11 mouse cellular contexts compared by ENCODE assay signal in genomic region chr2:69061313-69061712, GRCm38 (mm10).
DNase-seq lines count a peak whose midpoint lies in the region; ATAC-seq and TF ChIP-seq lines count a peak whose summit lies in the region.
"Had no signal": no experiment of that assay in that cellular context is flagged by ENCODE, and none has a peak within 500 bp of the region (broad histone marks: within the 10 kb centered on the region; RNA-seq: fewer than 3 reads in every experiment).

No protein-coding gene starts in this region.

- no peaks in the 10 kb centered on the region for H3K4me1 ChIP-seq in hindbrain, postnatal 0 days (ENCODE audit: insufficient read depth, low read length)
- no peaks in the 10 kb centered on the region for H3K4me1 ChIP-seq in hindbrain, embryonic 12.5 days
- H3K4me1 ChIP-seq in intestine, postnatal 0 days (replicated peaks; ENCODE audit: control insufficient read depth, insufficient read depth, low read length), result no peaks in the 10 kb centered on the region
- H3K4me1 ChIP-seq: limb, embryonic 15.5 days; neural tube, embryonic 13.5 days had no signal

- H3K9ac ChIP-seq in hindbrain, postnatal 0 days (replicated peaks; ENCODE audit: low read length), result no peak overlapping the region
- no peak overlapping the region for H3K9ac ChIP-seq in hindbrain, embryonic 12.5 days
- H3K9ac ChIP-seq in intestine, postnatal 0 days (ENCODE audit: low read depth, low read length), result no peak overlapping the region
- H3K9ac ChIP-seq: heart, embryonic 13.5 days; limb, embryonic 15.5 days; neural tube, embryonic 13.5 days had no signal

- DNase-seq in hindbrain, postnatal 0 days (ENCODE audit: low spot score), result peak; percentile 32
- DNase-seq in CD4-positive helper T cell, adult 2 months (ENCODE audit: low read depth, low spot score), result peak; percentile 37
- DNase-seq in R1 (ENCODE audit: low read depth, low spot score), result peak; percentile 72
- DNase-seq in right cerebral cortex, postnatal 14 days, result no peak
- DNase-seq in spleen, adult 12 weeks (ENCODE audit: low spot score), result no peak
- no peak for DNase-seq in adrenal gland, postnatal 25 days

- ATAC-seq in hindbrain, postnatal 0 days, result no peak
- no peak for ATAC-seq in hindbrain, embryonic 12.5 days (ENCODE audit: low FRiP score)
- no peak for ATAC-seq in intestine, postnatal 0 days

- H3K27me3 ChIP-seq in hindbrain, postnatal 0 days (ENCODE audit: insufficient read depth, low read length), result no peaks in the 10 kb centered on the region
- H3K27me3 ChIP-seq in hindbrain, embryonic 12.5 days, result no peaks in the 10 kb centered on the region
- no peaks in the 10 kb centered on the region for H3K27me3 ChIP-seq in intestine, postnatal 0 days (replicated peaks; ENCODE audit: control insufficient read depth, insufficient read depth, low read length)
- H3K27me3 ChIP-seq: heart, embryonic 13.5 days; limb, embryonic 15.5 days; neural tube, embryonic 13.5 days had no signal

- no peaks in the 10 kb centered on the region for H3K36me3 ChIP-seq in hindbrain, postnatal 0 days (ENCODE audit: insufficient read depth, low read length)
- H3K36me3 ChIP-seq in hindbrain, embryonic 12.5 days, result no peaks in the 10 kb centered on the region
- H3K36me3 ChIP-seq in intestine, postnatal 0 days (ENCODE audit: control insufficient read depth, insufficient read depth), result peaks cover 8% of the 10 kb centered on the region; the same call in 1 of the 2 replicates
- H3K36me3 ChIP-seq: heart, embryonic 13.5 days; limb, embryonic 15.5 days had no signal

- H3K4me2 ChIP-seq in hindbrain, postnatal 0 days (ENCODE audit: low read depth, low read length), result no peak overlapping the region
- H3K4me2 ChIP-seq in hindbrain, embryonic 12.5 days (replicated peaks), result no peak overlapping the region
- no peak overlapping the region for H3K4me2 ChIP-seq in intestine, postnatal 0 days (replicated peaks; ENCODE audit: low read depth)
- H3K4me2 ChIP-seq: heart, embryonic 13.5 days; limb, embryonic 15.5 days; neural tube, embryonic 13.5 days had no signal

- no peak overlapping the region for H3K27ac ChIP-seq in hindbrain, postnatal 0 days
- H3K27ac ChIP-seq in hindbrain, embryonic 12.5 days, result no peak overlapping the region
- H3K27ac ChIP-seq in intestine, postnatal 0 days (ENCODE audit: low read depth, low read length), result no peak overlapping the region
- H3K27ac ChIP-seq: heart, embryonic 13.5 days; limb, embryonic 15.5 days; neural tube, embryonic 13.5 days had no signal

- H3K9me3 ChIP-seq in hindbrain, postnatal 0 days (ENCODE audit: low read length), result no peaks in the 10 kb centered on the region
- H3K9me3 ChIP-seq in hindbrain, embryonic 12.5 days (replicated peaks), result no peaks in the 10 kb centered on the region; the same call in 1 of the 2 replicates
- H3K9me3 ChIP-seq in intestine, postnatal 0 days (ENCODE audit: control insufficient read depth), result no peaks in the 10 kb centered on the region
- H3K9me3 ChIP-seq: heart, embryonic 13.5 days; limb, embryonic 15.5 days; neural tube, embryonic 13.5 days had no signal

- H3K4me3 ChIP-seq in hindbrain, postnatal 0 days (ENCODE audit: low read length), result no peak overlapping the region
- H3K4me3 ChIP-seq in hindbrain, embryonic 12.5 days, result no peak overlapping the region
- no peak overlapping the region for H3K4me3 ChIP-seq in intestine, postnatal 0 days (ENCODE audit: low read depth, low read length)
- H3K4me3 ChIP-seq: heart, embryonic 13.5 days; limb, embryonic 15.5 days; neural tube, embryonic 13.5 days had no signal

- peak; percentile 34 for TF ChIP-seq CTCF in hindbrain, postnatal 0 days (IDR thresholded peaks at IDR 0.05; ENCODE audit: low read depth)
- TF ChIP-seq CTCF in intestine, postnatal 0 days (IDR thresholded peaks at IDR 0.05; ENCODE audit: low read depth), result peak; percentile 66

Comparison
In these comparisons a context has a peak if more than half of its experiments do, and no peak if none do; other contexts are left out.
1. DNase-seq: peak in hindbrain, postnatal 0 days (single experiment), CD4-positive helper T cell, adult 2 months (single experiment) and R1 (single experiment); none in right cerebral cortex, postnatal 14 days (single experiment), spleen, adult 12 weeks (single experiment) and adrenal gland, postnatal 25 days (single experiment).